Mouse (Mus musculus) left cerebral cortex, adult 11 months (tissue): ENCODE measurements around the gene Galnt2.

ENCODE experiments used
- DNase-seq: peaks from one replicate; pipeline ENCODE4 v3.0.0; 2022; ENCODE audit warnings: low spot score

The Galnt2 gene

GRCm38 (mm10) chr8:124231176-124231484, at the start of gene Galnt2:
Galnt2 (plus strand) TSS chr8:124231391.
- DNase-seq, result peak; percentile 77

- DNase-seq, result no peak
These were observed 49.4 kb upstream of the Galnt2 start for GRCm38 (mm10) chr8:124181751-124182150.

- DNase-seq, result peak; percentile 36
These were observed 49.0 kb upstream of the Galnt2 start for GRCm38 (mm10) chr8:124182224-124182623.

GRCm38 (mm10) chr8:124184078-124184477, 47.1 kb upstream of the Galnt2 start:
- no peak for DNase-seq

- no peak for DNase-seq
These were observed 46.7 kb upstream of the Galnt2 start for GRCm38 (mm10) chr8:124184507-124184906.

GRCm38 (mm10) chr8:124185081-124185480, 46.1 kb upstream of the Galnt2 start:
- DNase-seq, result no peak

- DNase-seq, result no peak
These were observed 40.8 kb upstream of the Galnt2 start for GRCm38 (mm10) chr8:124190388-124190787.

GRCm38 (mm10) chr8:124192242-124192641, 38.9 kb upstream of the Galnt2 start:
- DNase-seq, result no peak

- DNase-seq, result peak; percentile 41
These were observed 38.2 kb upstream of the Galnt2 start for GRCm38 (mm10) chr8:124192976-124193375.

GRCm38 (mm10) chr8:124193992-124194391, 37.2 kb upstream of the Galnt2 start:
- no peak for DNase-seq

- no peak for DNase-seq
These were observed 35.0 kb upstream of the Galnt2 start for GRCm38 (mm10) chr8:124196195-124196594.

GRCm38 (mm10) chr8:124196797-124197196, 34.4 kb upstream of the Galnt2 start:
- no peak for DNase-seq

GRCm38 (mm10) chr8:124198230-124198629, 33.0 kb upstream of the Galnt2 start:
- no peak for DNase-seq

GRCm38 (mm10) chr8:124200400-124200799, 30.8 kb upstream of the Galnt2 start:
- DNase-seq, result no peak

- DNase-seq, result no peak
These were observed 29.5 kb upstream of the Galnt2 start for GRCm38 (mm10) chr8:124201706-124202105.

GRCm38 (mm10) chr8:124202895-124203294, 28.3 kb upstream of the Galnt2 start:
- DNase-seq, result no peak

- no peak for DNase-seq
These were observed 27.1 kb upstream of the Galnt2 start for GRCm38 (mm10) chr8:124204001-124204601.

- DNase-seq, result no peak
These were observed 19.0 kb upstream of the Galnt2 start for GRCm38 (mm10) chr8:124212148-124212547.

- DNase-seq, result no peak
These were observed 14.2 kb upstream of the Galnt2 start for GRCm38 (mm10) chr8:124216951-124217350.

GRCm38 (mm10) chr8:124229883-124230282, 1.3 kb upstream of the Galnt2 start:
- DNase-seq, result no peak

- no peak for DNase-seq
These were observed 555 bp upstream of the Galnt2 start for GRCm38 (mm10) chr8:124230496-124231175.

- no peak for DNase-seq
These were observed 491 bp downstream of the Galnt2 start for GRCm38 (mm10) chr8:124231485-124232279.

GRCm38 (mm10) chr8:124232280-124232600, 1.0 kb downstream of the Galnt2 start:
- DNase-seq, result no peak
